Mouse (Mus musculus) kidney, embryonic 15.5 days (tissue): ENCODE data around the gene Phpt1. TPM values are rescaled to one million over a fixed set of nuclear protein-coding genes. Genes with fewer than 3 reads are reported as not detected.
A peak's percentile ranks its signal among the peaks of the same experiment; 100 is the strongest.

Experiments
- ATAC-seq: fragments of 200-750 bp; cut with Nextera tagmentation; replicated peaks from 2 replicates; pipeline ENCODE4 v1.8.0; 2017; ENCODE audit warnings: moderate TSS enrichment; ENCODE audit not compliant: low FRiP score
- H3K27ac ChIP-seq: fragments of 300-500 bp; sonication (generic); 2 replicates; pipeline ENCODE4 v1.5.1; 2015; ENCODE audit warnings: mild to moderate bottlenecking, inconsistent platforms
- H3K27me3 ChIP-seq: fragments of 300-500 bp; sonication (generic); 2 replicates; pipeline ENCODE4 v1.6.1; 2015; ENCODE audit warnings: inconsistent platforms
- H3K36me3 ChIP-seq: fragments of 300-500 bp; sonication (generic); 2 replicates; pipeline ENCODE4 v1.6.1; 2015; ENCODE audit warnings: inconsistent platforms
- H3K4me1 ChIP-seq: fragments of 300-500 bp; sonication (generic); 2 replicates; pipeline ENCODE4 v1.6.1; 2015; ENCODE audit warnings: inconsistent platforms
- H3K4me2 ChIP-seq: fragments of 300-500 bp; sonication (generic); 2 replicates; pipeline ENCODE4 v1.6.1; 2015; ENCODE audit warnings: moderate library complexity, mild to moderate bottlenecking, inconsistent platforms
- H3K4me3 ChIP-seq: fragments of 300-500 bp; sonication (generic); replicated peaks from 2 replicates; pipeline ENCODE4 v1.5.1; 2015; ENCODE audit warnings: mild to moderate bottlenecking, inconsistent platforms
- H3K9ac ChIP-seq: fragments of 300-500 bp; sonication (generic); 2 replicates; pipeline ENCODE4 v1.6.1; 2015; ENCODE audit warnings: mild to moderate bottlenecking, inconsistent platforms
- H3K9me3 ChIP-seq: fragments of 300-500 bp; sonication (generic); replicated peaks from 2 replicates; pipeline ENCODE4 v1.6.1; 2016; ENCODE audit warnings: inconsistent platforms
- WGBS: fragments of 180-500 bp; shearing (Covaris S2); methylation state at CpG from one replicate; pipeline ENCODE4 v1.1.7; 2015; ENCODE audit warnings: mixed read lengths; 5-methylcytosine and 5-hydroxymethylcytosine counted together
- polyA plus RNA-seq: library from polyadenylated mRNA; unstranded; fragments of >200 nt; fragmentation: Nextera tagmentation; extraction: Ambion mirVana; gene quantifications from 2 replicates; pipeline ENCODE4 v1.2.1, GENCODE M21; 2015

Gene Phpt1
- polyA plus RNA-seq, 1 experiment from 2014 or later, result 184 TPM

GRCm38 (mm10) chr2:25580621-25581101 lies 5.6 kb upstream of the Phpt1 start:
- Histone ChIP-seq H3K4me1 (peaks cover 66% of the 10 kb centered on the region), H3K27ac (no peak overlapping the region), H3K4me2 (peak overlapping the region; percentile 70), H3K9ac (no peak overlapping the region), H3K27me3 (peaks cover 56% of the 10 kb centered on the region), H3K9me3 (no peaks in the 10 kb centered on the region), H3K4me3 (no peak overlapping the region), H3K36me3 (peaks cover 28% of the 10 kb centered on the region)
- 49% methylated on average over 6 of the region's 6 CpGs for WGBS
- no peak for ATAC-seq

DNA sequence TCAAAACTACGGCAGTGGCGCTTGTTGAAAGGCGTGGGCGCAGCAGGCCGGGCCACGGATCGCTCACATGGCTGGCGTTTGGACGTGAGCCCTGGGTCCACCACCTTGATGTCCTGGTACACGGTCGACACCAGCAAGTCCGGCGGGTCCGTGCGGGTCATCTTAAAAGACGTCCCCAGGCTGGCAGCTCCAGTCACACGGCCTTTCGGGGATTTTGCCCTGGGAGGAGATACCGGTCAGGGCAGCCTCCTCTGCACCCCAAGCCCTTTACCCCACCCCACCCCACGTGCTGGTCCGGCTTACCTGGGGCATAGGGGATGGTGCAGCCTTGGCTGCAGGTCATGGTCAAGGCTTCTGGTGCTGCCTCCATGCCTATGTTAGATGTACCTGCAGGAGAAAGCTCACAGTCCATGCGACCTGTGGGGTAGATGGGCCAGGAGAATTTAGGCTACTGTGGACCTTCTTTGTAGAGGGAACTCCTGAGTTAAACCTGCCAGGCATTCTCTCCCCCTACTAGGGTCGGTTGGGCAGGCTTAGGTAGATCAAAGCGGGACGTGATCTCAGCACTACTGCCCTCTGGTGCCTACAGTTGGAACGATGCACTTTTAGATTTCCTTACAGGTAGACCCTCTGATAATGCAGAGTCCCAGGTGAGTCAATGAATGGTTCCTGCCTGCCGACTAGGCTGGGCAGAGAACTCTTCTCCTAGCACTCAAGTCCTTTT lies 4.9 kb upstream of the Phpt1 start:
- no peak overlapping the region for H3K9ac ChIP-seq
- WGBS, result 4% methylated on average over 27 of the region's 27 CpGs
- H3K4me1 ChIP-seq, result peaks cover 71% of the 10 kb centered on the region
- no peaks in the 10 kb centered on the region for H3K9me3 ChIP-seq
- H3K27me3 ChIP-seq, result peaks cover 56% of the 10 kb centered on the region
- H3K27ac ChIP-seq, result no peak overlapping the region
- peaks cover 21% of the 10 kb centered on the region for H3K36me3 ChIP-seq
- H3K4me3 ChIP-seq, result peak overlapping the region; percentile 36
- no peak for ATAC-seq
- H3K4me2 ChIP-seq, result peak overlapping the region; percentile 47

DNA sequence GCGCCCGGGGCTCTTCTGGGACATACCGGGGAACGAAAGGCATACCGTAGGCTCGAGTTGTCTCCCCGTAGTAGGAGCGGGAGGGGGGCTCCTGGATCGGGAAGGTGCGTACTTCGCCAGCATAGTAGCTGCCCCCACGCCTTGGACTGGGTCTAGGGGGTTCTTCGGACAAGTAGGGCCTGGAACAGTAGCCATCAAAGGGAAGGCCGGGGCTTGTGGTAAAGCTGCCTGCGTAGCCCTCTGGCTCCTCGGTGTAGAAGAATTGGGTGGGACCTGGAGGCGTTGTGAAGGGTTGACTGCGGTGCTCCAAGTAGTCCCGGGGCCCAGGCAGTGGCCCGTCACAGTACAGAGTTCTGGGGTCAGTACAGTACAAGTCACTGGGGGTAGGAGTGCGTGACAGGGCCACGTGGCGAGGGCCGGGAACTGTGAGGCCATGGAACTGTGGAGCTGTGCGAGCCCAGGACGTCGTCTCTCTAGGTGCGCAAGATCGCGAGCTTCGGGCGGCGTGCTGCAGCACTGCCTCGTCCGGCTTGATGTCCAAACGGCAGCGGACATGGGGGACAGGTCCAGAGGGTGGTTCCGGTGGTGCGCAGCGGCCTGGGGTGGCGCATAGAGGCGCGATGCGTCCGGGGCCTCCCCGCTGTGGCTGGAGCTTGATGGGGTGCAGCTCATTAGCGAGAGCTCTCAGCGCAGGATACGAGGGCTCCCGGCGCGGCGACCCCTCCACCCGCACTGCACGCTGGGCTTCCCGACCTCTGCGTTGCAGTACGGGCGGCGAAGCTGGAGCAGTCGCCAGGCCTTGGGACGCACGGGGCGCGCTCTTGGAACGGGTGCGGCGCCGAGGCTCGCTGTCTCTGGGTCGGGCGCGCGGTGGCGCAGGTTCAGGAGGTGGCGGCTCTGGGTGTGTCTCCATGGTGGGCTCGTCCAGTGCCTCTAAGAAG lies 4.0 kb upstream of the Phpt1 start:
- peaks cover 73% of the 10 kb centered on the region for H3K4me1 ChIP-seq
- no peak for ATAC-seq
- WGBS, result 6% methylated on average over 69 of the region's 77 CpGs

GRCm38 (mm10) chr2:25577951-25578795 lies 3.1 kb upstream of the Phpt1 start:
- 5% methylated on average over 75 of the region's 75 CpGs for WGBS
- peak overlapping the region; percentile 56 for H3K4me2 ChIP-seq
- no peak overlapping the region for H3K27ac ChIP-seq
- H3K9ac ChIP-seq, result no peak overlapping the region
- H3K4me3 ChIP-seq, result peak overlapping the region; percentile 36
- ATAC-seq, result no peak
- no peaks in the 10 kb centered on the region for H3K9me3 ChIP-seq
- peaks cover 56% of the 10 kb centered on the region for H3K27me3 ChIP-seq
- H3K4me1 ChIP-seq, result peaks cover 82% of the 10 kb centered on the region
- peaks cover 4% of the 10 kb centered on the region for H3K36me3 ChIP-seq

More for the DNA sequence above, 4.0 kb upstream of the Phpt1 start:
- H3K4me2 ChIP-seq, result peak overlapping the region; percentile 56
- H3K9ac ChIP-seq, result no peak overlapping the region
- H3K36me3 ChIP-seq, result peaks cover 12% of the 10 kb centered on the region
- H3K27me3 ChIP-seq, result peaks cover 56% of the 10 kb centered on the region
- H3K9me3 ChIP-seq, result no peaks in the 10 kb centered on the region
- H3K27ac ChIP-seq, result no peak overlapping the region
- peak overlapping the region; percentile 36 for H3K4me3 ChIP-seq

DNA sequence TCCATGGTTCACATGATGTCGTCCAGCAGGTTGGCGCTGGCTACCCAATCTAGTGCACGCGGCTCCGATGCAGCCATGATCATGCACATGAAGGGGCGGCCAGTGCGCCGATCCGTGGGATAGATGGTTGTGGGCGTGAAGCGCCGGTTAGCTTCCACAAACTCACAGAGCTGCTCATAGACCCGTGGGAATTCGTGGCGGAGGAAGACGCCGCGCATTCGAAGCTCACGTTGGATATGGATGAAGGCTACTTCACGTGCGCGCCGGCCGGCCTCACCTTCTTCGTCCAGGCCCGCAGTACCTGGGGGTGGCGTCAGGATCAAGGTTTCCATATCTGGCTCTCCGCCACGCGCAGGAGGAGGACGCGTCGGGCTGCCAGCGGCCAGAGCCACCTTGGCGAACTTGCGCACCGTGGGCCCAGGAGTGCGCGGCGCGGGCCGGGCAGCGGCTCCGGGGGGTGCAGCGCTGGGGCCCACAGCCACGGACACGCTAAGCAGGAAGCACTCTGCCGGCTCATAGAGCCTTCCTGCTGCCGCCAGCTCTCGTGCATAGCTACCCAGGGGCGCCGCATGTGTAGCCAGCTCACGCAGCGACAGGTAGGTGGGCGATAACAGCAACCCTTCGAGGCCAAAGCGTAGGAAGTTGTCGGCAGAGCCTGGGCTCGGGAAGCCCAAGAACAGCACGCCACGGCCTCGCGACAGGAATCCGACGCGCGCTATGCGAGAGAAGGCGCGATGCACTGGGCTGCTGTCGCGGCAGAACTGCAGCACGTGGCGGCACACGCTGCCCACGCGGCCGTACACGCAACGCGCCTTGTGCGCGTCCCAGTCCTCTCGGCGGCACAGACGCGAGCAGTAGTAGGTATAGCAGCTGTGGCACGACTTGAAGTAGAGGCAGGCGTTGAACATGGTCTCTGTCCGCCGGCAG lies 2.2 kb upstream of the Phpt1 start:
- H3K9me3 ChIP-seq, result no peaks in the 10 kb centered on the region
- H3K4me2 ChIP-seq, result peak overlapping the region; percentile 56

GRCm38 (mm10) chr2:25576028-25576850 lies 1.2 kb upstream of the Phpt1 start:
- no peak for ATAC-seq
- WGBS, result 78% methylated on average over 16 of the region's 16 CpGs
- Histone ChIP-seq H3K36me3 (peaks cover 18% of the 10 kb centered on the region), H3K27ac (no peak overlapping the region), H3K4me3 (no peak overlapping the region), H3K27me3 (peaks cover 55% of the 10 kb centered on the region), H3K9ac (no peak overlapping the region), H3K9me3 (no peaks in the 10 kb centered on the region), H3K4me1 (peaks cover 67% of the 10 kb centered on the region), H3K4me2 (peak overlapping the region; percentile 90; the same call in 1 of the 2 replicates)

More for the DNA sequence above, 2.2 kb upstream of the Phpt1 start:
- Histone ChIP-seq H3K9ac (no peak overlapping the region), H3K4me3 (peak overlapping the region; percentile 36), H3K4me1 (peaks cover 76% of the 10 kb centered on the region), H3K36me3 (peaks cover 9% of the 10 kb centered on the region), H3K27ac (no peak overlapping the region), H3K27me3 (peaks cover 56% of the 10 kb centered on the region)
- 13% methylated on average over 92 of the region's 92 CpGs for WGBS
- ATAC-seq, result no peak

GRCm38 (mm10) chr2:25575432-25576027 lies 506 bp upstream of the Phpt1 start:
- ATAC-seq, result no peak

DNA sequence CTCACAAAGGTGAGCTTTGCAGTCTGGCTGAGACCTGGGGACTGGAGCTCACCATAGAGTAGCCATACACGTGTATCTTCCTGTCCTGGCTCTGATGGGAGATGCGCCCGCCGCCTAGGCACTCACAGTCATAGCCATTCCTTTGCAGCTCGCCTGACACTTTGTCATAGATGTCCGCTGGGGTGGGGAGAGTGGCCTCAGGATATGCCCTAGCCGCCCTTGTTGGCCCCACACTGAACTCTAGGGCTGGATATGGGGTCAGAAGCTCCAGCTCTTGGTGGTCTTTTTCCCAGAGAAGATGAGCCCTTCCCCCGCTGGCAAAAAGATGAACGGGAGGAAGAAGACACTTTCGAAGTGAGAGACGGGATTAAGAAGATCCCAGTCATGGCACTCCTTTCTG lies 888 bp downstream of the Phpt1 start:
- peaks cover 39% of the 10 kb centered on the region for H3K36me3 ChIP-seq
- peak overlapping the region; percentile 65 for H3K4me3 ChIP-seq
- 11% methylated on average over 11 of the region's 11 CpGs for WGBS
- H3K4me1 ChIP-seq, result peaks cover 49% of the 10 kb centered on the region
- H3K27ac ChIP-seq, result peak overlapping the region; percentile 95
- no peak for ATAC-seq
- H3K9me3 ChIP-seq, result no peaks in the 10 kb centered on the region
- H3K4me2 ChIP-seq, result peak overlapping the region; percentile 90
- peak overlapping the region; percentile 64 for H3K9ac ChIP-seq
- H3K27me3 ChIP-seq, result peaks cover 34% of the 10 kb centered on the region

More at GRCm38 (mm10) chr2:25575432-25576027, 506 bp upstream of the Phpt1 start:
- Histone ChIP-seq H3K9me3 (no peaks in the 10 kb centered on the region), H3K4me2 (peak overlapping the region; percentile 90), H3K27me3 (peaks cover 48% of the 10 kb centered on the region), H3K27ac (peak overlapping the region; percentile 95), H3K4me3 (peak overlapping the region; percentile 65), H3K9ac (peak overlapping the region; percentile 48; the same call in 1 of the 2 replicates), H3K36me3 (peaks cover 25% of the 10 kb centered on the region), H3K4me1 (peaks cover 60% of the 10 kb centered on the region)
- 17% methylated on average over 21 of the region's 21 CpGs for WGBS

DNA sequence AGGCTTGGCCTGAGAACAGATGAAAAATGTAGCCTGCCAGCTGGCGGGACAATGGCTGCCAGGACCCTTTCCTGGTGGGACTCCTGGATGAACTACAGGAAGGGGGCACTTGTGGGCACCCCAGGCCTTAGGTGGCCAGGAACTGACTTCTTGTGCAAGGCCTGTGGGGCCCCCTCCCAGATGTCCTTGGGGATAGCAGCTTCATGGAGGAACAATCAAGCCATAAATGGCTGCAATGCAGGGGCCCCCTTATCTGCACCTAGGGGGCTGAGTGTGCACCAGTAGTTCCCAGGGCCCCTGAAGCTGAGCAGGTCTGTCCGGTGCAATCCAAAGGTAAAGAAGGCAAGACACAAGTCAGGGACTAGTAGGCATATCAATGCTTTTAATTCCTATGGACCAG lies 2.0 kb downstream of the Phpt1 start:
- 76% methylated on average over 2 of the region's 2 CpGs for WGBS
- ATAC-seq, result no peak
- H3K27me3 ChIP-seq, result peaks cover 23% of the 10 kb centered on the region
- H3K27ac ChIP-seq, result no peak overlapping the region
- H3K36me3 ChIP-seq, result peaks cover 50% of the 10 kb centered on the region
- no peak overlapping the region for H3K9ac ChIP-seq
- 0 out of 2 replicates have a peak overlapping the region, but pooled peaks have one; percentile 65 for H3K4me3 ChIP-seq
- peaks cover 38% of the 10 kb centered on the region for H3K4me1 ChIP-seq
- H3K9me3 ChIP-seq, result no peaks in the 10 kb centered on the region
- H3K4me2 ChIP-seq, result peak overlapping the region; percentile 90; the same call in 1 of the 2 replicates

- Histone ChIP-seq H3K27ac (no peak overlapping the region), H3K4me2 (no peak overlapping the region), H3K36me3 (peaks cover 67% of the 10 kb centered on the region), H3K4me1 (peaks cover 25% of the 10 kb centered on the region), H3K9me3 (no peaks in the 10 kb centered on the region), H3K9ac (no peak overlapping the region), H3K4me3 (no peak overlapping the region), H3K27me3 (peaks cover 5% of the 10 kb centered on the region)
- ATAC-seq, result no peak
- WGBS, result 90% methylated on average over 4 of the region's 4 CpGs
Observed at GRCm38 (mm10) chr2:25571221-25571620, 3.8 kb downstream of the Phpt1 start.
